Mouse (Mus musculus) spleen, adult 2 months (tissue): ENCODE measurements around the gene Arhgap31. TPM values are rescaled to one million over a fixed set of nuclear protein-coding genes. Genes with fewer than 3 reads are reported as not detected.

Experiments
- DNase-seq, 2 experiments: peaks; one replicate each; pipeline versions ENCODE4 v3.0.0 to v3.0.0-alpha.2; 2012 to 2021; ENCODE audit warnings: low spot score in 2 of 2, low read depth in 1 of 2
- H3K27ac ChIP-seq: fragments of 200-500 bp; 2 replicates; pipeline ENCODE4 v1.5.1; 2012; ENCODE audit warnings: low read length, inconsistent platforms; ENCODE audit not compliant: insufficient read depth
- H3K27me3 ChIP-seq: fragments of 200-500 bp; 2 replicates; pipeline ENCODE4 v1.6.1; 2012; ENCODE audit warnings: mild to moderate bottlenecking, moderate library complexity, low read length, inconsistent platforms; ENCODE audit not compliant: control insufficient read depth, insufficient read depth
- H3K36me3 ChIP-seq: fragments of 200-500 bp; 2 replicates; pipeline ENCODE4 v1.6.1; 2012; ENCODE audit warnings: mild to moderate bottlenecking, low read length, inconsistent platforms; ENCODE audit not compliant: control insufficient read depth, insufficient read depth
- H3K4me1 ChIP-seq: fragments of 200-500 bp; 2 replicates; pipeline ENCODE4 v1.6.1; 2011; ENCODE audit warnings: inconsistent platforms; ENCODE audit not compliant: control insufficient read depth, insufficient read depth, insufficient read length
- H3K4me3 ChIP-seq: fragments of 200-500 bp; 2 replicates; pipeline ENCODE4 v1.5.1; 2011; ENCODE audit warnings: mild to moderate bottlenecking, inconsistent platforms; ENCODE audit not compliant: insufficient read depth, insufficient read length; ENCODE audit errors: extremely low read depth
- CTCF ChIP-seq: fragments of 200-500 bp; IDR thresholded peaks from 2 replicates; pipeline ENCODE4 v1.5.1; 2011; ENCODE audit warnings: mild to moderate bottlenecking, inconsistent platforms; ENCODE audit not compliant: insufficient read depth, insufficient read length, insufficient replicate concordance; ENCODE audit errors: extremely low read depth
- POLR2A ChIP-seq: fragments of 200-500 bp; IDR thresholded peaks from 2 replicates; pipeline ENCODE4 v1.6.1; 2011; ENCODE audit warnings: low read depth, low read length, inconsistent platforms
- WGBS: fragments of 180-500 bp; shearing (Covaris S2); methylation state at CpG from one replicate; pipeline ENCODE4 v1.1.7; 2018; 5-methylcytosine and 5-hydroxymethylcytosine counted together
- polyA plus RNA-seq: library from polyadenylated mRNA; depleted of rRNA; stranded (reverse); fragments of >200 nt; gene quantifications from 2 replicates; pipeline ENCODE4 v1.2.3, GENCODE M21; 2012

Arhgap31 gene
- polyA plus RNA-seq, 1 experiment, result 3.7 TPM

DNA sequence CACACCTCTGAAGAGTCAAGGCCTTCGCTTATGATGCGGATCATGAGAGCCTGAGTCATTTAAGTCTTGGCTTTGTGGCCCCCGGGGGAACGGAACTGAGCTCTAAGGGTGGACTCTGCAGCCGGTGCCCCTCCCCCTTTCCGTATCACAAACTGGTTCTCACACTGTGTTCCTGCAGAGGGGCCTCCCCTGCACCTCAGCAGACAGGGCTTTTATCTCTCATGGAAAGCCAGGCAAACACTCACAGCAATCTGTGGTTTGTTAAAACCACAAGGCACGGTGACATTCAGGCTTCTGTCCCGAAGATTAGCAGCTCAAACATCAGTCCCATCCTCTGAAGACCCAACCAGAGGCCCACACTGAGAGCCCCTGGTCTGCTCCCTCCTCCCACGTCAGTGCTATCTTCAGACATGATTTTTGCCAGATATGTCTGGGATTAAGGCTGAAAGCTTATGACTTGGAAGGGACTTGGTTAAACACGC lies 59.6 kb downstream of the Arhgap31 start:
- Histone ChIP-seq H3K27ac (no peak overlapping the region), H3K36me3 (no peaks in the 10 kb centered on the region), H3K4me3 (no peak overlapping the region), H3K4me1 (no peaks in the 10 kb centered on the region; the same call in 1 of the 2 replicates), H3K27me3 (no peaks in the 10 kb centered on the region)
- DNase-seq, result peak; percentile 8 to 19
- 16% methylated on average over 10 of the region's 10 CpGs for WGBS
- TF ChIP-seq CTCF (no peak), POLR2A (no peak)

- no peak for TF ChIP-seq CTCF
- TF ChIP-seq POLR2A, result no peak
- Histone ChIP-seq H3K36me3 (no peaks in the 10 kb centered on the region), H3K27me3 (no peaks in the 10 kb centered on the region), H3K27ac (no peak overlapping the region), H3K4me1 (no peaks in the 10 kb centered on the region; the same call in 1 of the 2 replicates), H3K4me3 (no peak overlapping the region)
- no peak for DNase-seq
- 83% methylated on average over 5 of the region's 5 CpGs for WGBS
These were observed 60.4 kb downstream of the Arhgap31 start for GRCm38 (mm10) chr16:38652653-38653052.

DNA sequence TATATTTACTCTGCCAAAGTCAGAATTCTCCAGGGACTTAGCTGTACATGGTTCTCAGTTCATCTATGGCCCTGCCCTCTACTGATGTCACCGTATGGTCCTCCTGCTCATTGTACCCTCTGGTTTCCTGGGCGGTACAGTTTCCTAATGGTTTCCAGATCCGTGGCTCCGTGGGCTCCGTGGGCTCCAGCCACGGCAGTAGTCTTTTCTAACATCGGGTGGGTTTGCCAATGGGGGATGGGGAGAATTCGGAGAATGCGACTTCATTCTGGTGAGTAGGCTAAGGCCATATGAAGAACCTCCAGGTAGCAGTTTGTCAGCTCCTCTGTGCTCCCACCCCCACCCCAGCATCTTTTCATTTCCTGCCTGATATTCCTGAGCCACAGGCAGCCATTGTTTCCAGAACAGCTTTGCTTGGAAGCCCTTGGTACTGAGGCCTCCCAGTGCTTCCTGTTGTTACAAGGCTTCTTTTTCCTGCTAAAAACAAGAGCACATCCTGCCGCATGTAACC lies 61.3 kb downstream of the Arhgap31 start:
- Histone ChIP-seq H3K36me3 (no peaks in the 10 kb centered on the region), H3K27ac (no peak overlapping the region), H3K4me1 (no peaks in the 10 kb centered on the region; the same call in 1 of the 2 replicates), H3K27me3 (no peaks in the 10 kb centered on the region), H3K4me3 (no peak overlapping the region)
- TF ChIP-seq CTCF, result no peak
- no peak for TF ChIP-seq POLR2A
- DNase-seq, result no peak
- WGBS, result 67% methylated on average over 10 of the region's 10 CpGs

DNA sequence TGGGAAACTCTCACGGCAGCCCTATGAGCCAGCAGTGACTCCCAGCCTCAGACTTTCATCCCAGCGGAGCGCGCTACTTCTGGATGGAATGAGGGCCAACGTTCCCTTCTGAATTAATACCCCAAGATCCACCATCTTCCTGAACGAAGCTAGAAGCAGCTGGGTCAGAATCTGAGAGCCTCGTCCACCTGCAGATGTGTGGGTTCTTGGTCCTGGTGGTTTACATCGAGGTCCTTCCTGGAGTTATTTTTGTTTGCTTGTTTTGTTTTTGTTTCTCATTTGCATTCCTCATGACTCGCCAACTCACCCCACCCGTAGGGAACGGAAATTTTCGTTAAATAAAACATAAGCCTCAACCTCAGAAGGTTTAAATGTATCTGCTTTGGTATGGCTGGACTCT lies 61.8 kb downstream of the Arhgap31 start:
- no peak overlapping the region for H3K27ac ChIP-seq
- TF ChIP-seq POLR2A (no peak), CTCF (no peak)
- H3K4me3 ChIP-seq, result no peak overlapping the region

GRCm38 (mm10) chr16:38649431-38649827 lies 63.6 kb downstream of the Arhgap31 start:
- Histone ChIP-seq H3K4me3 (no peak overlapping the region), H3K4me1 (no peaks in the 10 kb centered on the region; the same call in 1 of the 2 replicates), H3K27me3 (no peaks in the 10 kb centered on the region), H3K36me3 (no peaks in the 10 kb centered on the region), H3K27ac (no peak overlapping the region)
- no peak for DNase-seq
- TF ChIP-seq POLR2A (no peak), CTCF (no peak)
- WGBS, result 84% methylated on average over 11 of the region's 11 CpGs

More for the DNA sequence above, 61.8 kb downstream of the Arhgap31 start:
- no peaks in the 10 kb centered on the region for H3K36me3 ChIP-seq
- no peak for DNase-seq
- H3K27me3 ChIP-seq, result no peaks in the 10 kb centered on the region
- WGBS, result 85% methylated on average over 12 of the region's 12 CpGs
- H3K4me1 ChIP-seq, result no peaks in the 10 kb centered on the region; the same call in 1 of the 2 replicates

DNA sequence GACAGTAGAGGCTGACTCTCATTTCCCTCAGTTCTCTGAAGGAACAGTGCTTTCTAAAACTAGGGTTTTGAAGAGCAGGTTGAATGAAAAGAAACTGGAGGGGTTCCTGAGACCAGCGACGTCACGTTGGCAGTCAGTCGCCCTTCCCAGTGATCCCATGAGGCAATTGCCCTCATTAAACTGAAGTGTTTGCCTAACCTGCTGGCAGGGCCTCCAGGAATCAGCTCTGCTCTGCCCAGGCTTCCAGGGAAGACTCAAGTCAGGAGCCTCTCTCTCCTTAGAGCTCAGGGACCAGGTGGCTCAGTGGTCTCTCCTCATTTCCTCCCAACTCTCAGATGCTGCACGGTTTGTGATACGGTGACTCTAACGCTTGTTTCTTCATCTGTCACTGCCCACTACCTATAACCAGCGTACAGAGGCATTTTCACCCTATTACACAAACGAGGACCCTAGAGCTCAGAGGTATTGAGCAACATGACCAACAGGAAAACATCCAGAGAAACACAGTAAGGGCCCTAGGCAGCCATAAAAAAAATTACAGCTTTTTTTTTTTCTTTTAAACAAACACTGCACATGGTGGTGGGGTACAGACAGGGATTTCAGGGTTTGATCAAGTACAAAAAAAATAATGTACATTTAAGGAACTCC lies 64.2 kb downstream of the Arhgap31 start:
- Histone ChIP-seq H3K4me1 (no peaks in the 10 kb centered on the region; the same call in 1 of the 2 replicates), H3K36me3 (no peaks in the 10 kb centered on the region), H3K27ac (no peak overlapping the region; the same call in 1 of the 2 replicates), H3K27me3 (no peaks in the 10 kb centered on the region), H3K4me3 (no peak overlapping the region)
- TF ChIP-seq POLR2A, result no peak
- no peak for TF ChIP-seq CTCF
- WGBS, result 83% methylated on average over 9 of the region's 9 CpGs
- DNase-seq, result no peak

- H3K27ac ChIP-seq, result no peak overlapping the region
- no peak overlapping the region for H3K4me3 ChIP-seq
- no peaks in the 10 kb centered on the region; the same call in 1 of the 2 replicates for H3K4me1 ChIP-seq
- TF ChIP-seq CTCF (no peak), POLR2A (no peak)
- H3K27me3 ChIP-seq, result no peaks in the 10 kb centered on the region
- 92% methylated on average over 5 of the region's 5 CpGs for WGBS
- DNase-seq, result no peak
- H3K36me3 ChIP-seq, result no peaks in the 10 kb centered on the region
These were observed 64.9 kb downstream of the Arhgap31 start for GRCm38 (mm10) chr16:38648155-38648554.
